Mouse (Mus musculus) CH12.LX (cell line): ENCODE measurements around the gene Harbi1.

Experiments used
- BHLHE40 ChIP-seq: IDR thresholded peaks from 2 replicates; pipeline ENCODE4 v1.6.1; 2011; ENCODE audit warnings: mild to moderate bottlenecking, low read depth, low read length, improper control_type of control experiment
- CTCF ChIP-seq, 2 experiments: IDR thresholded peaks in 1 of 2; conservative IDR thresholded peaks in 1 of 2; 2 replicates each; pipeline ENCODE4 v1.5.1; 2011 to 2012; ENCODE audit warnings: low read depth in 2 of 2, low read length in 2 of 2, improper control_type of control experiment in 1 of 2, inconsistent platforms in 1 of 2, mild to moderate bottlenecking in 1 of 2, moderate library complexity in 1 of 2
- ETS1 ChIP-seq: conservative IDR thresholded peaks from 2 replicates; pipeline ENCODE4 v1.6.1; 2012; ENCODE audit warnings: low read depth, mild to moderate bottlenecking, inconsistent platforms, low read length, improper control_type of control experiment, moderate library complexity
- HCFC1 ChIP-seq: IDR thresholded peaks from 2 replicates; pipeline ENCODE4 v1.6.1; 2012; ENCODE audit warnings: low read depth, mild to moderate bottlenecking, inconsistent platforms, low read length, improper control_type of control experiment
- JUND ChIP-seq: conservative IDR thresholded peaks from 2 replicates; pipeline ENCODE4 v1.6.1; 2011; ENCODE audit warnings: low read depth, low read length, improper control_type of control experiment
- MYC ChIP-seq: IDR thresholded peaks from 2 replicates; pipeline ENCODE4 v1.6.1; 2011; ENCODE audit warnings: low read depth, mild to moderate bottlenecking, improper control_type of control experiment, low read length
- NELFE ChIP-seq: IDR thresholded peaks from 2 replicates; pipeline ENCODE4 v1.6.1; 2011; ENCODE audit warnings: low read depth, low read length, improper control_type of control experiment
- POLR2A ChIP-seq: IDR thresholded peaks from 2 replicates; pipeline ENCODE4 v1.6.1; 2011; ENCODE audit warnings: low read depth, mild to moderate bottlenecking, improper control_type of control experiment, low read length
- TBP ChIP-seq: conservative IDR thresholded peaks from 2 replicates; pipeline ENCODE4 v1.6.1; 2011; ENCODE audit warnings: low read depth, low read length, improper control_type of control experiment

DNA sequence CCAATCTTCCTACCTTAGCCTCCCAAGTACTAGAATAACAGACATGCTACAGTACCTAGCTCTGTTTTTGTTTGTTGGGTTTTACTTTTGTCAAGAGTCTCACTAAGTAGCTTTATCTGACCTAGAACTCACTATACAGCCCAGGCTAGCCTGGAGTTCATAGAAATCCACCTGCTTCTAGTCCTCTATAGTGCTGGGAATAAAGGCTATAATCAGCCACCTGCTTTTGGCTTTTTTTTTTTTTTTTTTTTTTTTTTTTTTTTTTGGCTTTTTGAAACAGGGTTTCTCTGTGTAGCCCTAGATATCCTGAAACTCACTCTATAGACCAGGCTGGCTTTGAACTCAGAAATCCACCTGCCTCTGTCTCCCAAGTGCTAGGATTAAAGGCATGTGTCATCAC is 13.3 kb downstream of the Harbi1 start:
- TF ChIP-seq CTCF (conservative IDR thresholded peaks at IDR 0.05 in 1 of 2, IDR thresholded peaks at IDR 0.05 in 1 of 2; ENCODE audit: low read depth in 2 of 2, low read length in 2 of 2) (no peak), HCFC1 (no peak), TBP (no peak), POLR2A (no peak), BHLHE40 (no peak), MYC (no peak), ETS1 (no peak), JUND (no peak), NELFE (no peak)
